Mouse (Mus musculus) neural tube, embryonic 10.5 days (tissue): ENCODE measurements around the gene Med22.
"Not testable (repeated sequence)": the region's sequence is repeated elsewhere in the genome, so short reads cannot be mapped to it uniquely, and the experiment has no call there.

Source experiments
- DNase-seq: peaks from one replicate; pipeline ENCODE4 v3.0.0-alpha.2; 2017; ENCODE audit warnings: low spot score; ENCODE audit errors: extremely low spot score

Med22 gene

GRCm38 (mm10) chr2:26916738-26917137 is 6.3 kb upstream of the Med22 start:
- DNase-seq, result no peak

- peak; percentile 83 for DNase-seq
These were observed 5.7 kb upstream of the Med22 start, which contains the start of the genes Surf2 and Surf1 for GRCm38 (mm10) chr2:26915927-26916728. Gene Surf2, plus strand, starts transcription at chr2:26916367. Gene Surf1, minus strand, starts transcription at chr2:26916530.

GRCm38 (mm10) chr2:26914148-26914941 is 3.9 kb upstream of the Med22 start:
- no peak for DNase-seq

GRCm38 (mm10) chr2:26913416-26914147 is 3.1 kb upstream of the Med22 start:
- DNase-seq, result no peak

GRCm38 (mm10) chr2:26912253-26912770 is 1.8 kb upstream of the Med22 start:
- no peak for DNase-seq

GRCm38 (mm10) chr2:26910994-26911765 is 703 bp upstream of the Med22 start:
- no peak for DNase-seq

GRCm38 (mm10) chr2:26909387-26909784 is 1.1 kb downstream of the Med22 start:
- no peak for DNase-seq

GRCm38 (mm10) chr2:26908710-26909386 is 1.6 kb downstream of the Med22 start:
- no peak for DNase-seq

- DNase-seq, result peak; percentile 39
These were observed 3.4 kb downstream of the Med22 start for GRCm38 (mm10) chr2:26907109-26907508.

- no peak for DNase-seq
These were observed 4.0 kb downstream of the Med22 start for GRCm38 (mm10) chr2:26906431-26906830.

GRCm38 (mm10) chr2:26905936-26906335 is 4.5 kb downstream of the Med22 start:
- no peak for DNase-seq

GRCm38 (mm10) chr2:26903311-26903710 is 7.2 kb downstream of the Med22 start:
- no peak for DNase-seq

- peak; percentile 98 for DNase-seq
These were observed 7.8 kb downstream of the Med22 start, which contains the start of gene Surf6 for GRCm38 (mm10) chr2:26902467-26903220. Gene Surf6, minus strand, starts transcription at chr2:26902879.

GRCm38 (mm10) chr2:26901834-26902400 is 8.6 kb downstream of the Med22 start:
- DNase-seq, result no peak

GRCm38 (mm10) chr2:26900731-26901130 is 9.7 kb downstream of the Med22 start:
- DNase-seq, result no peak

GRCm38 (mm10) chr2:26895898-26896297 is 14.6 kb downstream of the Med22 start:
- DNase-seq, result no peak

- not testable (repeated sequence) for DNase-seq
These were observed 24.3 kb downstream of the Med22 start for GRCm38 (mm10) chr2:26886170-26886569.

GRCm38 (mm10) chr2:26885541-26885940 is 24.9 kb downstream of the Med22 start:
- not testable (repeated sequence) for DNase-seq

GRCm38 (mm10) chr2:26878571-26878970 is 31.9 kb downstream of the Med22 start:
- DNase-seq, result no peak
